Mouse (Mus musculus): ENCODE measurements at regions not wholly inside any gene's neighbourhood (a gene's known extent, or its start where the extent isn't known, plus 50 kb on each side); places are given as distances from the start of the nearest gene placed in this dataset.
A peak's percentile ranks its signal among the peaks of the same experiment; 100 is the strongest.

DNA sequence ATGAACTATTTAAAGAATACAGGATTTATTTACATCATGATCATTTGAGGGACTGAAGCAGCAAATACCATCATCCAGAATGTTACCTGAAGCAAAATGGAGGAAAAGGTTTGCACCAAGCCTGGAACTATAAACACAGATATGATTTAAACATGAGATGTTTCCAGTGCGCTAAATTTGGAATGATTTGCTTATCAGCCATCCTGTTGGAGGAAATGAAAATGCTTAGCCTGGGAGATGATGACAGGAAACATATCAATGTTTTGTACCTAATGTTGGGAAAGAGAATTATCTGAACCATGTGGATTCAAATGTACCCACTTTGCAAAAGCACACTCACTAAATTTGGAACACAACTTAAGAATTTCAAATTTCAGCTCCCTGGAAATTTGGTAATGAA, 149.3 kb downstream of the Adgra3 start:
- DNase-seq (ENCODE audit: low spot score), result no peak

GRCm38 (mm10) chr5:49896106-49896505, 162.7 kb downstream of the Adgra3 start:
- DNase-seq (ENCODE audit: low spot score), result no peak

- DNase-seq (ENCODE audit: low spot score), result peak; percentile 26
Observed at GRCm38 (mm10) chr5:49880383-49880782, 178.4 kb downstream of the Adgra3 start.

GRCm38 (mm10) chr5:49876240-49876639, 182.6 kb downstream of the Adgra3 start:
- peak; percentile 29 for DNase-seq (ENCODE audit: low spot score)

DNA sequence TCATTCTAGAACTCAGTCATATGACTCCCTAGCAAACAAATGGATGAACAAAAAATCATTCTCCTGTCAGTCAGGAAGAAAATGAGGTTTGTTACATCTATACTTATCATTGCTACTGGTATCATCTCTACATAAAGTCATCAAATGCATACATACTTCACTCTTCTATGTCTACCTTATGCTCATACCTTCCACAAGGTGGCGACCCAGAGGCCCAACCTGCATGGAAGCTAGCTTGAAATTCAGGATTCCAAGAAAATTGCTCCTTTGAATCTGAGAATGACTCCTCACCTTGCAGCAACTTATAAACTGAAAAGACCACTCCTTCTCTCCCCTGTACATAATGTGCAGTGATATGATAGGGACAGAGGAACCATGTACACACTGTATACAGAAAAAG, 201.6 kb downstream of the Adgra3 start:
- DNase-seq (ENCODE audit: low spot score), result peak; percentile 39

DNA sequence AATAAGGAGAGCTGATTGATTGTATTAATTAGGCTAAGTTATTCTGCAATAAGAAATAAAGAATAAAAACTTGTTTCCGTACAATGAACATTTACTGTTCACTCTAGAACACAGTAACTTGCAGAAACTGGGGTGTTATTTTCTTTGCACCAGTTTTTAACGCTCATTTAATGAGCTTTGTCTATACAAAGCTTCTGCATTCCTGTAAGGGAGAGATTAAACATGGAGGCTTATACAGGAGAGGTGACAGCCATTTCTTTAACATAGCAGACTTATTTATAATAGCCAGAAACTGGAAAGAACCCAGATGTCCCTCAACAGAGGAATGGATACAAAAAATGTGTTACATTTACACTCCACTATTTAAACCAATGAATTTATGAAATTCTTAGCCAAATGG, 202.8 kb downstream of the Adgra3 start:
- DNase-seq (ENCODE audit: low spot score), result no peak

- DNase-seq (ENCODE audit: low spot score), result no peak
Observed at GRCm38 (mm10) chr5:49848680-49849079, 210.1 kb downstream of the Adgra3 start.

DNA sequence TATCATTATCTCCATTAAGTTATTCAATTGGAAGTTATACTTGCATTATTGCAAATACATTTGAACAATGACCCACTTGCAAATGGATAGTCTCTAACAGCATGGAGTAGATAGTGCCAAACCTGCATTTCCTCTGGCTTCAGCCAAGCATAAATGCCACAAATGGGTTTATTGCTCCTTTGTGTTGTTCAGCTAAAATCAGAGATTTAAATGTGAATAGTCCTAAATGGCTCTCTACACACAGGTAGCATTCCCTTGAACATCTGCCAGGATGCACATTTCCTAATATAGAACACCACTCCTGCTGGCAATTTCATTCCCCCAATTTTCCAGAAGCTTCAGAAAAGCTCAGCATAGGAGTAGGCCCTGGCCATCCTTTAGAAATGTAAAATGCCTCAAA, 210.6 kb downstream of the Adgra3 start:
- DNase-seq (ENCODE audit: low spot score), result no peak

- DNase-seq (ENCODE audit: low spot score), result no peak
Observed at GRCm38 (mm10) chr5:49818832-49819231, 240.0 kb downstream of the Adgra3 start.

DNA sequence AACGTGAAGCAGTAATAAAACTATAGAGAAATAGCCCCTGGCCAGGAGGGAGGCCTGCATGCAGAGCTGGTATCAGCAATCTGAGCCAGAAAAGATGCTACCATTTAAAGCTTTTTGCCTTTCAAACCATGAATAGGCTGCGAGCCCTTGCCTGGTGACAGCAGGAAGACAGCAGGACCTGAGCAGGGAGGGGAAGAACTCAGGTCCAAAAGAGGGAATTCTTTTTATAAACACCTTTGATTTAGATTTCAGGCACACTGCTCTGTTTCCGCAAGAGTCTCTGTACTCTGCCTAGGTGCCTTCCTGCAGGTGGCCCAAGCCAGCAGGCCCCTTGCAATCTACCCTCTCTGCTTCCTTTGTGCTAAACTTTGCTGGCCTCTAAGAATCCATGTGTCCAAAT, 242.1 kb downstream of the Adgra3 start:
- no peak for DNase-seq (ENCODE audit: low spot score)

GRCm38 (mm10) chr5:49813335-49813734, 245.5 kb downstream of the Adgra3 start:
- no peak for DNase-seq (ENCODE audit: low spot score)

GRCm38 (mm10) chr5:49788494-49789160, 263.9 kb upstream of the Kcnip4 start:
- DNase-seq (ENCODE audit: low spot score), result no peak

- DNase-seq (ENCODE audit: low spot score), result no peak
Observed at GRCm38 (mm10) chr5:49783728-49784127, 259.0 kb upstream of the Kcnip4 start.

- DNase-seq (ENCODE audit: low spot score), result no peak
Observed at GRCm38 (mm10) chr5:49761054-49761453, 236.3 kb upstream of the Kcnip4 start.

GRCm38 (mm10) chr5:49755531-49755930, 230.8 kb upstream of the Kcnip4 start:
- no peak for DNase-seq (ENCODE audit: low spot score)

- DNase-seq (ENCODE audit: low spot score), result no peak
Observed at GRCm38 (mm10) chr5:49712607-49713006, 187.9 kb upstream of the Kcnip4 start.

GRCm38 (mm10) chr5:49682156-49682555, 157.4 kb upstream of the Kcnip4 start:
- DNase-seq (ENCODE audit: low spot score), result no peak

GRCm38 (mm10) chr5:49681514-49681913, 156.8 kb upstream of the Kcnip4 start:
- no peak for DNase-seq (ENCODE audit: low spot score)

- no peak for DNase-seq (ENCODE audit: low spot score)
Observed at GRCm38 (mm10) chr5:49675885-49676284, 151.2 kb upstream of the Kcnip4 start.

GRCm38 (mm10) chr5:49665196-49665595, 140.5 kb upstream of the Kcnip4 start:
- no peak for DNase-seq (ENCODE audit: low spot score)

DNA sequence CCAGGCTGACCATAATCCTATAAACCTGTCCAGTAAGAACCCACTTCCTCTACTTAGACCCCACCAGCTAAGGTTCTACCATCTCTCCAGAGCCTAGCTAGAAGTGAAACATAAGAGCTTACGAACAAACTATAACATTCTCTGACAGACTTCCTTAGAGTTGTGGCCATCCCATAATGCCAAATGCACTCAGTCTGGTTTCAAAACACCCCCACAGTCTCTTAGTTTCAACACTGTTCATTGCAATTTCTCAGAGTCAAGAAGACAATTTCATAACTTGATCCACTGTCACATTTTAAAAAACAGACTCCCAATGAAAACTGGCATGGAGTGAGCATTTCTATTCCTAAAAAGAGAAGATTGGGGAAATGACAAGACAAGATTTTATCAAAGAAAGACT, 139.2 kb upstream of the Kcnip4 start:
- DNase-seq (ENCODE audit: low spot score), result no peak

DNA sequence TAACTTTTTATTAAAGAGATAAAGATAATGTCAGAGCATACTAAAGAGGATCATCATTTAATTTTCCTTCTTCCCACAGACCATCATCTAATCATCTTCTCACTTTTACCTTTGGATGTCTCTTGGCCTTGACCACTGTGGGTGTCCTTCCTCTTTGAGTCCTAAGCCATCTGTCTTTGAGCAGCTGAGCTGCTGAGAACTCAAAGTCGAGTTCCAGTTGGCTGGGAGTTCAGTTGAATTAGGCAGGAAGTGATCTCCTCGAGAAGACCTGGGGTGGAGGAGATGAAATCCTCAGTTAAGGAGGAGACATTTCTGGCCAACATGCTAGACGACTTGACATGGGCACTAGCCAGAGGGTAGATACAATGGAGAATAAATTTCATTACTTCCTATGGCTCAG, 137.4 kb upstream of the Kcnip4 start:
- DNase-seq (ENCODE audit: low spot score), result no peak

DNA sequence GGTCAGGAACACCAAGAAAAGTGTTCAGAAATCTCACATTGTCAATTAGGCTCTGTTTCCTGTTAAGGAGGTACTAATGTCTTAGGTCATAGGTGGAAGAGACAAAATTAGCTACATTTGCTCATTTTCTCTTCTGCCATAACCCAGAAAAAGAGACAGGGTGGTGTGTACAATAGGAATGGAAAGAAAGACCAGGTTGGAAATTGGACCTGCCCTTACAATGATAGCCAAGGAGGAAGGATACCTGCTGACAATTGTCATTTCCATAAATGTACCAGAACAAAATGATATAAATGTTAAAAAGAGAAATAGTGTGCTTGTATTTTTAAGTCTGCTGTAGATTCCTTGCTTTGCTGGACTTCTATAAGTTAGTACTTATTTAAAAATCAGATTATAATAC, 135.9 kb upstream of the Kcnip4 start:
- DNase-seq (ENCODE audit: low spot score), result no peak

DNA sequence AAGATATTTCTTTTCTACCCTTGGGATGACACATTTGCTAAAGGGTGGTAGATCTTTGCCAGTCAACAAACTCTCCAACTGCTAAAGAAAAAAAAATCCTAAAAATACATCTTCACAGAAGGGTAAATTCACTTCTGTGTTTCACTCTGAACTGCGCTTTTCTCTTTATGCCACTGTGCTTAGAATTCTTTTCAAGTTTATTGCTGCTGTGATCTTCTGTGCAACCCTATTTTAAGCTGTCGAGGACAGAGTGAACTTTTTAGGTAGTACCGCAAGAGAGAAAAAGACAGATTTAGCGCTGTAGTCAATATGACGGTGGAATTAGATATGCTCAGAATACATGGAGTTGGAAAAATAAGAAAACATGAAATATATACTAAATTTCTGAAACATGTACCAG, 126.2 kb upstream of the Kcnip4 start:
- no peak for DNase-seq (ENCODE audit: low spot score)

DNA sequence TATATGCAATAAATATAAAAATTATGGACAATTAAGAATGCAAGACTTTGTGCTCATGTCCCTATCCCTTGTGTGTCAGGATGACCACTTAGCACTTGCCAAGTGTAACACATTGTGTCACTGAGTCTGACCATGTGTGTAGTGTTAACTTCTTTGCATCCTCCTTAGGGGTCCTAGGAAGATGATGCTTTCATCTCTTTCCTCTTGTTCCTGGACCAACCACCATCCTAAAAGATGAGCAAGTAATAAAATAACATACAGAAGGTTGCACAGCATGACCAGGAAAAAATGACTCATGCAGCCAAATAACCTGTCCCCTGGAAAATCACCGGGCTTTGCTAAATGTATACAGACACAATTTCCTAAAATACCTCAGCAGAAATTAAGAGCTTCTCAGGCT, 121.1 kb upstream of the Kcnip4 start:
- no peak for DNase-seq (ENCODE audit: low spot score)
